Mouse (Mus musculus) brain, embryonic 14.5 days (tissue): Measurements from ENCODE around the gene Mast4. TPM values are rescaled to one million over a fixed set of nuclear protein-coding genes. Genes with fewer than 3 reads are reported as not detected.

Experiments
- DNase-seq: peaks from one replicate; pipeline ENCODE4 v3.0.0-alpha.2; 2011; ENCODE audit warnings: low read depth
- CTCF ChIP-seq: fragments of 200-500 bp; IDR thresholded peaks from 2 replicates; pipeline ENCODE4 v1.5.1; 2012; ENCODE audit warnings: inconsistent platforms, mild to moderate bottlenecking, moderate library complexity, borderline replicate concordance; ENCODE audit not compliant: insufficient read depth, insufficient read length; ENCODE audit errors: extremely low read depth
- POLR2A ChIP-seq: fragments of 200-500 bp; IDR thresholded peaks from 2 replicates; pipeline ENCODE4 v1.6.1; 2012; ENCODE audit warnings: mild to moderate bottlenecking, inconsistent platforms, borderline replicate concordance; ENCODE audit not compliant: poor library complexity, insufficient read depth, insufficient read length, severe bottlenecking; ENCODE audit errors: extremely low read depth
- polyA plus RNA-seq: library from polyadenylated mRNA; depleted of rRNA; stranded (reverse); fragments of >200 nt; gene quantifications from 2 replicates; pipeline ENCODE4 v1.2.3, GENCODE M21; 2012

Mast4 gene
- polyA plus RNA-seq, 1 experiment = 30.7 TPM

DNA sequence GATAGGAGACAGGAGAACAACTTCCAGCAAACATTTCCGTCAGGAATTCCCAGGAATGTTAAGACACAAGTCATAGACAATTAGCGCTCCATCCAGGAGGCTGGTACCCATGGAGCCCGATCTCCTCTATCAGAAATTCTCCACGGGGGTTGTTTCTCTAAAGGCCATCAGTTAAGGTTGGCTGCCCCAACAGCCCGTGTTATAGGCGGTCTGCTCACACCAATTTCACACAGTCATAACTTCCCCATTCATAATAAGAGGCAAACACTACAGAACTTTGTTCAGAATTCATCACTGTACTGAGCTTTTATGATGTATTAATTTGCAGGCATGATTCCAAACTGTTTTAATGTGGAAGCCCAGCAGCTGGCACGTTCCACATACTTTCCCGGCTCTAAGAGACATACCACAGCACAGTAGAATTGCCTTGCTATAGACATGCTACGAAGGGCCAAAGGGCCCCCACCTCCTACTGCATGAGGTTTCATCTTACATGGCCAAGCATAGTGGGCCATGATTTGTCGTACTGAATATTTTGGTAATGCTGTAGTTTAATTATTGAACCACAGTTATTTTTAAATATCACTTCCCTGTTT, 19.1 kb downstream of the Mast4 start:
- DNase-seq = peak; percentile 36
- no peak for TF ChIP-seq POLR2A
- no peak for TF ChIP-seq CTCF

DNA sequence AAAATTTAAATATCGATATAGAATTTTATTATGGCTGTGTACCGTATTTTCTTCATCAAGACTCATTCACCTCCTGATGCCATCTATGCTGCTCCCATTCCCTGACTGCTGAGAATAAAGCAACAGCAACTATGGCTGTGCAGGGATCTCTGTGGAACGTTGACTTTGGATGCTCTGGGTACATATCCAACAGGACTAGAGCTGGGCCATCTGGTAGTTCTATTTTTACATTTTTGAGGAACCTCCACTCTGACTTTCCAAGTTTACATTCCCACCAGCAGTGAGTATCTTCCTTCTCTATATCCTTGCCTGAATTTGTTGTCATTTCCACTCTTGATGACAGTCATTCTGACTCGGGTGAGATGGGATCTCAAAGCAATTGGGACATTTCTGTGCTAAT, 26.0 kb downstream of the Mast4 start:
- no peak for DNase-seq

DNA sequence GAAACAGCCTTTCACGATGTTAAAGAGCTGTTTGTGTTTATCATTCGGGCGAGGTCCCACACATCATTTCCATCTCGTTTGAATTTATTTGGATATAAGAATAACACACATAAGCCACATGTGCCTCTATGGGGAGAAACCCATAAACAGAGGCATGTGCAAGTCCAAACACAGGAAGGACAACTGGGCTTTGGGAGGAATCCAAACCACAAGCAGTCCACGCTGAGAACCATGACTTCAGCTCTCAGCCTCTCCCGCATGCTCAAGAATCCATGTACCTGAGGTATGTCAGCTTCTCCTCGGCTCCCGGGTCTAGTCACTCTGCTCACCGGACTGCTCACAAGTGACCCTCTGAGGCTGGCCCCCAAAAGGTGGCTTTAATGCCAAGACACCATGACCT, 30.5 kb downstream of the Mast4 start:
- no peak for DNase-seq
- TF ChIP-seq CTCF (no peak), POLR2A (no peak)

More for the DNA sequence above, 26.0 kb downstream of the Mast4 start:
- TF ChIP-seq POLR2A = no peak
- no peak for TF ChIP-seq CTCF

DNA sequence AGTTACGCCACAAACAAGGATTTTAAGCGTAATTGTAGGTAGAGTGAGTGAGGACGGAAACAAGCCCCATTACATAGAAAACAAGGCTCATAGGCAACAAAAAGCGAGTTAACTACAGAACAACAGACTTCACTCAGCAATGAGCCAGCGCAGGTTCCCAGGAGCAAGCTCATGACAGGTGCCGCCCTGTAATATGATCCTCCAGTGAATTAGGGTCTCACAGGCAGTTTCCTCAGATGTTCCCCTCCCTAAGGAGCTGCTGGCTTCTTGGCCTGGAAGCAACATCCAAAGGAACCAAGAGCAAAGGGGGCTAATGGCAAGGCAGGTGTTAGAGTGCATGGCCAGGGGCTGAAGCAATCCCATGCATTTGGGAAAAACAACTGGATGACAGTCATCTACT, 31.8 kb downstream of the Mast4 start:
- TF ChIP-seq CTCF (no peak), POLR2A (no peak)
- no peak for DNase-seq

DNA sequence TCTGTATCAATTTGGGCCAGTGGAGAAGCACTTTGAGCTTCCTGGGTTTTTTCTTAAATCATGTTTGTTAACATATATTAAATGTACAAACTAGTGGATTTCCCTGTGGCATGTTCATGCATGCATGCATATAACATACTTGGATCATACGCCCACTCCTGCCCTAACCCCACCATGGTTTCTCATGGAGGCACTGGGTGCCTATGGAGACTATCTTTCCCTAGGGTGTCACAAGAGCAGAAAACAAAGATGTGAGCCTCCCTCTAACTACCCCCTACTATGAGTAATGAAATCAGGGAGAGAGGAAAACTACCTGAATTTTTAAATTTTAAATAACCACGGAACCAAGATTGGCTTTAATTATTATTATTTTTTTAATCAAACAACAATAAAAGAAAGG, 32.2 kb downstream of the Mast4 start:
- TF ChIP-seq POLR2A = no peak
- TF ChIP-seq CTCF = no peak
- DNase-seq = no peak

DNA sequence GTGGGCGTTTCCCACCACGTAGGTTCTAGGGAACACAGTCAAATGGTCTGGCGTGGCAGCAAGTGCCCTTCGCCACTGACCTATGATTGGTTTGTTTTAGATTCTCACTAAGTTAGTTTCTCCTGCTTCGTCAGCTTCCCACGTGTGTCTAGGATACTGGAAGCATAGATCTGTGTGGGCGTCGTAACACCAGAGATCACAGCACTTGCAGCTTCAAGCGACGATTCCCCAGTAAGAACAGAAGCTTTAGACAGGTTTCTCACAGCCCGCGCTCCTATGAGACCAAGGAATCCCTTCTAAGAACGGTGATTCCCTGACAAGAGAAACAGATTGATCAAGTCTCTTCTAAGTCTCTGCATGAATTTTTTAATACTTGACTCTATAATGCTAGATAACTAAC, 39.9 kb downstream of the Mast4 start:
- DNase-seq = no peak
- TF ChIP-seq CTCF (no peak), POLR2A (no peak)

DNA sequence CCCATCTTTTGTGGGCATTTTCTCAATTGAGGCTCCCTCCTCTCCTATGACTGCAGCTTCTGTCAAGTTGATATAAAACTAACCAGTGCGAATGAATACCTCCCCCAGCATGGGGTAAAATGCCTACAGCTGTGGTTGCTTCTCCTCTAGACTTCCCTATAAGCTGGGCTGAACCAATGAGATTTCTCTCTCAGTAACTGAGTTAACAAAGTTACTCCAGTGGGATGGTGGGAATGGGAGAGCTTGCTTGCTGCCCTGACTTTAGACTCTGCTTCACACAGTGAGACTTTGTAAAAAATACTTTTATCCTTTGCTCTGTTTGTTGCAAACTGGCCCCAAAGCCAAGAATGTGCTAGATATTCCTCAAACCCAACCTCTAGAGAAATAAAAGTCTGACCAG, 41.2 kb downstream of the Mast4 start:
- no peak for TF ChIP-seq CTCF
- no peak for TF ChIP-seq POLR2A
- DNase-seq = no peak

DNA sequence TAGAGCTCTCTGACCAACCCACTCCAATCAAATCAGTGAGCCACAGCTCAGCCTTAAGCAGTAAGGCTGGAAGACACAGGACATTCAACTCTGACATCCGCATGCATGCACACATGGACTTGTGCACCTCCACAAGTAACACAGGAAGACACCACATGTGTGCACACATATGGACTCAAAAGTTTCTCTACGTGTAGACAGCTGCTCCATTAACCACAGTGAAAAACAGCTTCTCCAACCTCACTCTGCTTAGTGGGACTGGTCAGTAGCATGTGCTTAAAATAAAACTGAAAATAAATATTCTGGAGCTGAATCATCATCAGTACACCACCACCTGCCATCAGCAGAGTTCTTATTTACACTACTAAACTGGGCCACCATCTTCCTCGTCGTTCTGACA, 43.2 kb downstream of the Mast4 start:
- TF ChIP-seq POLR2A (no peak), CTCF (no peak)
- no peak for DNase-seq

DNA sequence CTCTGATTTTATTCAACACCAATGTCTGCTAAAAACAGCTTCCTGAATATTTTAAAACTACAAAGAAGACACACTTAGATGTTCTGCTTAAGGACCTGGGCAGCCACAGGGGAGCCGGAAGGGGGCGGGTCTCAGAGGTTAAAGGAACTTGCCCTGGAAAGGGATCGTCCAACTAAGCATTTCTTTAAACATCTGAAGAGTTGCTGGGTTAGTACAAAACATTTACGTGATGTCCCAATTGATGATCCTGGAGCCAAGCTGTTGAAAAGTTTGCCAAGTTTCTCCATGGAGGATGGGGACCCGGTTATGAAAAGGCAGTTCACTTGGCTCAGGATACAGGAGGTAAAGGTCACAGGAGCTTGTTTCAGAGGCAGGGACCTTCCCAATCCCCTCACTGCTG, 48.5 kb downstream of the Mast4 start:
- TF ChIP-seq POLR2A = no peak
- no peak for TF ChIP-seq CTCF
- no peak for DNase-seq

DNA sequence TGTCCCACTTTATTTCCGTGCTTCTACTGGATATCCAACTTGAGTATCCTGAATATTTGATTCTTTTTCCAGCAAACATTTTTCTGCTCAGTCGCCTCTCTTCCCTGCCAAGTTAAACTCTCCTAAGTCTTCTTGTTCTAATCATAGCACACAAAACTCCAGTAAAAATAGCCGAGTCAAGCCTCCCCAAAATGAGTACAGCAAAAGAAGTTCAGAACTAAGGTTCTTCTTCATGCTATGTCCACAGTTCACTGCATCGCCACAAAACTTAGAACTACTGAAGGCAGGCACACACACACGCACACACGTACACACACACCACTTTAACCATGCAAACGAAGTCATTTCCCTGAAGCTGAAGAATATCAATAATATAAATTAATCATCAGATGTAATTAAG, 49.3 kb downstream of the Mast4 start:
- TF ChIP-seq CTCF = no peak
- no peak for TF ChIP-seq POLR2A
- no peak for DNase-seq

DNA sequence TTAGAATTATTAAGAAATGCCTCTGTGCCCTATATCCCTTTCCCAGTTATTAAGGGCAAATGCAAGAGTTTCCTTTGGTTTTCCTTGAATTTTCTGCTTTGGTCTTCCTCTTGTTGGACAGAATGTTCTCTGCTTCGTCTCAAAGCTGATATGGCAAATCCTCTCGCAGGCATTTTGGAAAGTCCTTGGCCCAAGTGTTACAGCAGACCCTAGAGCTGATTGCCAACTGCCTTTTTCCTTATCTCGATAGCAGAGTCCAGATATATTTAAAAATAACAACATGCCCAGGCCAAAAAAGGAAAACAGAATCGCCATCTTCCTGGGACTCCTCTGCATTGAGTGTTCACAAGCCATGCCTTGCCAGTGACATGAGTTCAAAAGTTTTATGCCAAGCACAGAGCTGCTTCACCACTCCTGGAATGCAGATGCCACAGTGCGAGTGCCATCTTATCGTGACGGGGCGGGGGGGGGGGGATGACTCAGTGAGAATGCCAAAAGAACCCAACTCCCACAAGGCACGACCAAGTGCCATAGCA, 63.4 kb downstream of the Mast4 start:
- no peak for DNase-seq
- TF ChIP-seq POLR2A (no peak), CTCF (no peak)

DNA sequence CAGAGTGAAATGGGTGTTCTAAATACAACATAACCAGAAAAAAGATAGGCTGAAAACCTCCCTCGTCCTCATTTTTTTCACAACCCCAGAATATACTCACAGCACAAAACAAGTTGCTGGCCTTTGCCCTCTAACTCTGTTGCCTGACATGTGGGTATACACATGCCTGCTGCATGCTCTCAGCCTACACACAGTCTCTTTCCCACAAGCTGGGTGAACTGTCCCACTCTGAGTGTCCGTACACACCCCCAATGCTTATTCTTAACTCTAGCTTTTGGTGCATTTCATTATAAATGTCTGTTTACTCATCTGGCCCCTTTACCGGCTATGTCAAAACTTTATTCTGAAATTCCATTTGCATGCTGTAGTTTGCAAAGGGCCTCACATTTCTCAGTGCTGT, 71.6 kb downstream of the Mast4 start:
- DNase-seq = no peak
- TF ChIP-seq POLR2A (no peak), CTCF (no peak)
